Mouse (Mus musculus) neutrophil, adult 5-6 weeks (primary cell): ENCODE data around the gene Rlbp1. TPM values are rescaled to one million over a fixed set of nuclear protein-coding genes. Genes with fewer than 3 reads are reported as not detected.
A peak's percentile ranks its signal among the peaks of the same experiment; 100 is the strongest.

Source experiments
- ATAC-seq: fragments of 151-379, 151-347 bp; 2 replicates; pipeline ENCODE4 v1.8.0; 2017; ENCODE audit warnings: mild to moderate bottlenecking, moderate TSS enrichment; ENCODE audit not compliant: insufficient number of reproducible peaks, poor library complexity, low FRiP score, severe bottlenecking; ENCODE audit errors: extremely low read depth
- total RNA-seq: library from RNA; stranded (forward); fragments of 200-1000 nt; gene quantifications from 2 replicates; pipeline ENCODE4 v1.2.3, GENCODE M21; 2017

The Rlbp1 gene
- total RNA-seq, 1 experiment from 2014 or later, result not detected

DNA sequence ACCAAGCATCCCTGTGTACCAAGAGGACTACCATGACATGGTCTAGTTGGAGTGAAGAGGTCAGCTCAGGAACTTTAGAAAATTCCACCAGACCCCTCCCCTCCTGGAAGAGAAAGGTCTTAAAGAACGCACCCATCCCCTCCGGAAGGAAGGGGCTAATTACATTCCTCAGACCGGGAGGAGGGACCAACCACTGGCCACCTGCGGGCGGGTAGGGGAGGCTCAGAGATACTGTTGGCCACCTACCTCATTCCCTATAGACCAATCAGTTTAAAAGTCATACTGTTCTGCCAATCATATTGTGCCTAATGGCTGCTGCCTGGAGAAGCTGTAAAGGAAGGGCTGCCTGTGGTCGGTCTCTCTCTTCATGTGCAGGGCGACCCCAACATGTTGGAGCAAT is 1.1 kb upstream of the Rlbp1 start:
- ATAC-seq, result no peak

DNA sequence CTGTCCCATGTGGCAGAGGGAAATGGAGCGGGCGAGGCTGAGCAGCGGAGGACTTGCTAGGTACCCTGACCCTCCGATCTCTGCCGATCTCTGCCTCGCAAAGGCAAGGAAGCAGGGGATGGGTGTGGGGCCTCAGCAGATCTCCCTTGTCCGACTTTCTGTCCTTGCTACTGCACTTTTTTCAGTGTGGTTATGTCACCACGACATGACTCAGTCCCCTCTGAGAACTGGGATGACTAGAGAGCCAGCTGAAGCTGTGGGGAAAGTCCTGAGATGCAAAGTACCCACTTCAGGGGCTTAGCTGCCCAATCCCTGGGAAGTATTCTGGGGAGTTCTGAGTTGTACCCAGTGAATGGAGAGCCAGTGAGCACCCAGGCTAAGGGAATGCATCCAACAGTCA is 292 bp upstream of the Rlbp1 start:
- ATAC-seq, result no peak

DNA sequence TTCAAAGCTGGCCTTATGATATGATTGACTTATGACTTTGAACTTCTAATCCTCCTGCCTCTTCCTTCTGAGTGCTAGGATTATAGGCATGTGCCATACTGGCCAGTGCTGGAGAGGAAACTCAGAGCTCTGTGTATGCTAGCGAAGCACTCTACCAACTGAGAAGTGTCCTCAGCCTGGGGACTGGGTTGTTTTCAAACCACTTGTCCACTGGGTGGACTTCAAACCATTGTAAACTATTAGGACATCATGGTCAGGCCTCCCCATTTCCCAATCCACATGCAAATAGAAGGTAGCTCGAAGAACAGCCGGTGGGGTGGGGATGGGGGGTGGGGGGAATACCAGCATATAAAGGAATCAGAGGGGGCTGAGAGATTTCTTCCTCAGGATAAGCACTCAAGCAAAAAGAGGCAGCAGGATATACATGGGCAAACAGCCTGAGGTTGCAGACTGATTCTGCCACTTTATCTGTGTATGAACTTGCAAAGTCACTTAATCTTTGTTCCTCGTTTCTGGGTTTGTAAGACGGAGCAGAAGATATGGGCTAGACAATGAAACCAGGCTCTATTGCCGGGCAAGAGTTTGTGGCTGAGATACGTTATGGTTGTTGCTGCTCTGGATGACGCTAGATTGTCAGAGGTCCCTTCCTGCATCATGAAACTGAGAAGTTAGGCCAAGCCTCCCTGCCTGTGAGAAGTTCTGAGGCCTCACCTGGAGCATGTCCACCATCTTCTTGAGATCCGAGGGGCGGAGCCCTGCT is 10.2 kb downstream of the Rlbp1 start:
- ATAC-seq, result no peak

DNA sequence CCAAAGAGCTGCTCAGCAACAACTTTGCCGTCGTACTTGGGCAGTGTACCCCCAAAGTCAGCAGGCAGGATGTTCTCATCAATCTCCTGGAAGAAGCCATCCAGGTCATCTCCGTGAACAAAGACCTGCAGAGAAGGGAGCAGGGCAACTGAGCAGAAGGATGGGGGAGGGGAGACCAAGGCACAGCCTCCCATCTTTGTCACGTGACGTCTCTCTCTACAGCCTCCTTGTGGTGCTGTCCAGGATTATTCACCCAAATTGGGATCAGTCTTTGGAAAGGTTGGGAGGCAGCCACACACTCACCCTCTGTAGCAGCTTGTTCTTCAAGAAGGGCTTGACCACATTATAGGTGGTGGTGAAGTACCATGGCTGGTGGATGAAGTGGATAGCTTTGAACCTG is 11.3 kb downstream of the Rlbp1 start:
- no peak for ATAC-seq

DNA sequence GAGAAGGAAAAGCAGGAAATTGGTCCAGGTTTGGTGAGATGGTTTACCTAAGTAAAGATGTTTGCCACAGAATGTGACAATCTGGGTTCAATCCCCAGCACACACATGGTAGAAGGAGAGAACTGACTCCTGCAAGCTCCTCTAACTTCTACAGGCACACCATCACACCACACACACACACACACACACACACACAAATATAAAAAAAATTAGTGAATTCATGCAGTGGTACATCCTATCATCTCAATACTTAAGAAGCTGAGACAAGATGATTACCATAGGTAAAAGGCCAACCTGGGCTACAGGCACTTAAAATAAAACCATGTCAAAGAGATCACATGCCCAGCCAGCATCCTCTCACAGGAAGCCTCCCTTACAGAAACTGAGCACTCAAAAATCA is 12.8 kb downstream of the Rlbp1 start:
- no peak for ATAC-seq

DNA sequence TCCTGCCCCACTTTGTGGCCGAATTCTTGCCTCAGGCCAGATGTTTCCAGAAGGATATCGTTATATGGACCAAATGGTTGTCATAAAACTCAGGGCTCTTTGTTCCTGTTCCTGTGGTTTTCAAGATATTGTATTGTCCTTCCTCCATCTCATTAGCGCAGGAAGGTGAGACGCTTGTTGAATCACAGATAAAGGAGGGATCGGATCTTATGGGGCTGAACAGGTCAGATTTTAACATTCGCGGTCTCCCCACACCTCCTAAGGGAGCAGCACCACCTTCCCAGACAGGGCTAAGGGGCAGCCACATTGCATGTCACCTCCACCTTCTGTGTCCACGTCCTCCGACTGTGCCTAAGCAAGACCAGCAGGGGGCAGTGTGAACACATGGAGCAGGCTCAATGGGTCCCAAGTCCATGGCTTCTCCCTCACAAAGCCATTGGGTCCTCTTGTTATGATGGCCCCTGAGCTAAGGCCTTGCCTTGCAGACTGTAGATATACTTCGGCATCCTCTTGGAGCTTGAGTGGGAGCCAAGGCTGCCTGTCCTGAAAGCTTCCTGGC is 15.4 kb downstream of the Rlbp1 start:
- ATAC-seq, result peak; percentile 86

DNA sequence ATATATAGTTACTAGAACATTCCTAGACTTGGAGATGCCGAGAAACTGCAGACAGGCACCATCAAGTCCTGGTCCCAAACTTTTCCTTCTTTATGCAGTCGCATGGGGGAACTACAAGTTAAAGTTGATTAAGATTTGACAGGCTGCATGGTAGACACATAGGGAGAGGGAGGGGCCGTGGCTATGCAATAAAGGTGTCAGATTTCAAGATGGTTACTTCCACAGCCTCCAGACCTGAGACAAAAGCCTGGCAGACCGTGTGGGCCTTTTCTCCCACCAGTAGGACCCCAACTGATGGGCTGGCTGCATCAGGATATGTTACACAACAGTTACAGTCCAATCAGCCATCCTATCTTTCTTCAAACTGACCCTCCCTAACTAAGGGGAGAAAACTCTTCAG is 17.4 kb downstream of the Rlbp1 start:
- no peak for ATAC-seq

DNA sequence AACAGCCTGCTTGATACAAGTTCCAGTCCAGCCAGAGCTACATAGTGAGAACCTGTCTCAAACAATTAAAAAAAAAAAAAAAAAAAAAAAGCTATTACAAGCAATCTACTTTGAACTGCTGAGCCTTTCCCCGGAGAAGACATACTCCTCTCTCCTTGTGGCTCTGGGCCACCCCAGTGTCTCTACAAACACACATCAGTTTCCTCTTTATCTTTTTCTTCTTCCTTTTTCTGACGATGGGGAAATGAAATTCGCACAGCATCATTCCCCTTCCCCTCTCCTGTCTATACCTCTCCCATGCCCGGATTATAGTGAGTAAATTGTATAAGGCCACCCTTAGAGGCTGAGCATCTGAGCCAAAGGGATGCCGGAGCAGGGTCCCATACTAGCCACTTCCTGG is 18.2 kb downstream of the Rlbp1 start:
- ATAC-seq, result no peak

DNA sequence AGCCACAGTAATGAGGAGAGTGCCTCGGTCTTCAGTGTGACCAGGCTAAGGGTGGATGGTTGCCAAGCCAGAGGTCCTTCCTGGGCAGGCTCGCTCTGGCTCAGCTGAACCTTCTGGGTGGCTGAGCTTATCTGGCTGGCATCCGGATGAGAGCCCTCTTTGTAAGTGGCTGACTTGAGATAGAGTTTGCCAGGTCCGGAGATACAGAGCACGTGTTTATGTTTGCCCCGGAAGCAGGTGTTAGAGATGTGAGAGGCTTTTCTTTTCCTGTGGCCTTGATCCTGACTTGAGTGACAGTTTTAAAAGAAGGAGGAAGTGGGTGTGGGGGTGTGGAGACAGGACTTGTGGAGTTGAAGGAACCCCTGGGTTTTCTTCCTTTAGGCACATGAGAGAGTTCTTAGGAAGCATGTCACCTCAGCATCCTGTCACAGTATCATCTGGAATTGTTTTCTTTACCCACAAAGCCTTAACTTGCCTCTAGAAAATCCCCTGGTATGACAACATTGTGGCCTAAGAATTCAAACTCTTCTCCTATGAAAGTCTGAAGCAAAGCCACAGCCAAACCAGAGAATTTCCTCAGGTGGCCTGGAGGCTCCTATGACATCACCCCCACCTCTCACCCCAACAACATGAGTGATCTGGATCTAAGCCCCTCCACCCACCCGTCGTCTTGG is 23.3 kb downstream of the Rlbp1 start:
- ATAC-seq, result peak; percentile 34; the same call in 1 of the 2 replicates

DNA sequence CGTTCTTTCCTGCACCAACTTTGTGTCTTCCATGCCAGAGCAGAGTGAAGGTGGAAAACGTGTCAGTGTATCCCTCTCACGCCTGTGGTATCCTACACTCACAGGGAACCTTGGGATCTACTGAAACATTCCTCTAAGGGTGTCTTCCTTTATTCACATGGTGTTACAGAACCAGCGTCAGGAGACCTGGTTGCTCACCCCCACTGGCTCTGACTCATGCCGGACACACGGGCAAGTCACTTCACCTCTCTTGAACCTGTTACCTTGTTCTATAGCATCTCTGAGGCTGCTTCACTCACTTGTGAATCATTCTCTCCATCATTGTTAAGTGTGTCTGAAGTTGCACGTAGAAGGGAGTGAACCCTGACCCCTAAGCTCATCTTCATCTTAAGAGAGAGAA is 24.0 kb downstream of the Rlbp1 start:
- ATAC-seq, result no peak

DNA sequence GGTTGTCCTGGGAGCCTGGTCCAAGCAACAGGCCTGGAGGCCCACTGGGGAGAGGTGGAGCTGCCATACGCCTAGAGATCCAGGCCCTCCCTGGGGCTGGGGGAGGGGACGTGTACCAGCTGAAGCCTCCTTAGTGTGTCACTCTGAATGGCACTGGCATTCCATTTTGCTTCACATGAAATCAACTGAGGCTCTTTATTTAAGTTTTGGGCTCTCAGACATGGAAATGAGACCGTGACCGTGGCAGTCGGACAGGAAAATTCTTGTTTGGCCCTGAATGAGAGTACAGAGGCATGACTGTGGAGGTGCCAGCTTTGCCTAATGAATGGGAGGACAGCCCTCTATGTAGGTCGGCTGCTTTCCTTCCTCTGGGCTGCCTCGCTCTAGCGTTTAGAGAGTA is 24.6 kb downstream of the Rlbp1 start:
- no peak for ATAC-seq

DNA sequence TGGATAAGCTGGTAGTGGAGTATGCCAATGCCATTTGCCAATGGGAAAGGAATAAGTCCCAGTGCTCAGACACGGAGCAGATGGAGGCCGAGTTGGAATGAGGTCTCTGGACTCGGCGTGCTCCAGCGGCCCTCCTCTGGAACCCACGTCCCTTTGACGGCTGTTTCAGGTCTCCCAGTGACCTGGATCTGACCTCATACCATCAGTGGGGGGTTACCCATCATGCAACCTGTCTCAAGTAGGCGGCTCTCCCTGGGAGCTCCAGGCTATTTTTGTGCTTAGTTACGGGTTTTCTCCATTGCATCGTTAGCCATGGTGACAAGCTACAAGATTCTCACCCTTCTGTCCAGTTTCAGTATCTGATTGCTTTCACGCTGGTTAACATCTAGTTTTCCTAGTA is 26.8 kb downstream of the Rlbp1 start:
- ATAC-seq, result no peak

DNA sequence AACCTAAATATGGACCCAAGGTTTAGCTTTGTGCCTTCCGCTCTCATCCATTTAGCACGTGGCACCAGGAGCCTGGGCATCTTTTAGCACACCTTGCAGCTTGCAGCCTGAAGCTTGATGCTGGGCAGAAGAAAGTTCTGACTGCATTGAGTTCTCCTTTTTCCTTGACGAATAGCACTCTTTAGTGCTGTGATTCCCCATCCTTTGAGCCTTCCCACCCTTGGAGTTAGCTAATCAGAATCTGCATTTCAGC is 27.7 kb downstream of the Rlbp1 start:
- no peak for ATAC-seq

DNA sequence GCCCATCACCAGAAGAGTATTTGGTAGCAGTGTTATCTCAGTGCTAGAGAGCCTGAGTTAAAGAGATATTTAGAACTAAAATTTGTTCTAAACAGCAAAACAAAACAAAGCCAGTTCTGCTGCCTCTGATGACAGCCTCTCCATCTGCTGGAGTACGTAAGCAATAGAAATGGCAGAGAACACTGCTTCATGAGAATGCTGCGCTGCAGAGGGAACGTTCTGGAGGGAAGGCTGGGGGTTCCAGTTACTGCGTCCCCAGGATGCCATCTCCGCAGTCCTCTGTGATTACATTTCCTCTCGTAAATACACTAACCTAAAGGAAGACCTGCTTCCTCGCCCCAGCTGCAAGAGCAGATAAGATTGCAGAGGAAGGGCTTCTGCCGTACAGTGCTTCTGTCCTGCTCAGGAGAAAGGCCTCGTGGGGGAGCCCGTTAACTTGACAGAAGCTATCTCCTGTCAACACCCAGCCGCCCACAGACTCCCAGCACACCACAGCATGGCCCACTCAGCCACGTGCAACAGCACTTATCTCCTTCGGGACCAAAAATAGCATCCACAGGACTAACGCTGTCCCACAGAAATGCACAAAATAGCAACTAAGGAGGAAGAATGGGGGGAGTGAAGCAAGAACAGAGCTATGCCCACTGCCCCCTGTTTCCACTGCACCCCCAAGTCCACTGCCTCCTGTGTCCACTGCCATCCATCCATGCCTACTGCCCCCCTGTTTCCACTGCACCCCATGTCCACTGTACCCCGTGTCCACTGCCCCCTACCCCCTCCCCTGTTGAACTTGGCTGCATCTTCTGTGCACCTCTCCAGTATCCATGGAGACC is 28.3 kb downstream of the Rlbp1 start:
- no peak for ATAC-seq

DNA sequence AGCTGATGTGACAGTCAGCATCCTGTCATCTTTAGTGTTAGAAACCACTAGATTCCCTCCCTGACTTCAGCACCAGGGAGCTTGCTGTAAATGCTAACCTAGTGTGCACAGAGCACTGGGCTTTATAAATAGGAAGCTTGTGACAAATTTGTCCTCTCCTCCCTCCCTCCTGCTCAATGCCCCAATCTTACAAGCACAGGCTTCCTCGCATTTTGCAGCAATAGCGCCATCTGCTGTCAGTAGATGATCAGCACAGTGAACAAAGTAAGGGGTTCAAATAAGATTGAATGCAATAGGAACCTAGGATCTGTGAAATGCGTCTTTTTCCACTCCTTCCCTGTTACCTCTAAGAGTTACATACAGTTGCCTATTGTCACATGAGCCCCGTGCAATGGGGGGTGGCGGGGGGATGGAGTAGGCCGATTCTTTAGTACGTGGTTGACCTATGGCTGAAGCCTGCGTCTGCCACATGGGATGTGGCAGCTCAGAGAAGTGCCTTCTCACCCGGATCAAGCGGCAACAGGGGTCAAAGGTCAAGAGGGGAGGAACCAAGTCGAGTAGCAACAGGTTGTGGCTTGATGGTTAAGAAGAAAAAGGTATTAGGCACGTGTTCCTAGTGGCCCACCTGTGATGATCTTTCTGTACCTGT is 37.0 kb downstream of the Rlbp1 start:
- ATAC-seq, result peak; percentile 44

DNA sequence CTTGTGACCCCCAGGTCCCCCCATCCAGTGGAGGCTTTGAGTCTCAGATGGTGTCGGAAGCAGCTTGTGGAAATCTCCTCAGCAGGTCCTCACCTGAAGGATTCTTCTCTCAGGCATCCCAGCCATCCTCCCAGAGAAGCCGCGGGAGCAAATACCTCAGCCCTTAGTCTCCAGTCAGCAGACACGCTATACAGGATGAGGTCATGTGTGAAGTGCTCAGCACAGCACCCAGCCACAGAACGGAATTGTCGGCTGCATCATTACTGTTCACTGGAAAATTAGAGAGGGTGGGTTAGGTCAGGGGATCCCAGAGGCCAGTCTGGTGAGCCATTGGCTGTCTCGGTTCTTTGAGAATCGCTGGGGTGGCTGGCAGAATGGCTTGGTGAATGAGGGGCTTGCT is 38.0 kb downstream of the Rlbp1 start:
- ATAC-seq, result no peak

DNA sequence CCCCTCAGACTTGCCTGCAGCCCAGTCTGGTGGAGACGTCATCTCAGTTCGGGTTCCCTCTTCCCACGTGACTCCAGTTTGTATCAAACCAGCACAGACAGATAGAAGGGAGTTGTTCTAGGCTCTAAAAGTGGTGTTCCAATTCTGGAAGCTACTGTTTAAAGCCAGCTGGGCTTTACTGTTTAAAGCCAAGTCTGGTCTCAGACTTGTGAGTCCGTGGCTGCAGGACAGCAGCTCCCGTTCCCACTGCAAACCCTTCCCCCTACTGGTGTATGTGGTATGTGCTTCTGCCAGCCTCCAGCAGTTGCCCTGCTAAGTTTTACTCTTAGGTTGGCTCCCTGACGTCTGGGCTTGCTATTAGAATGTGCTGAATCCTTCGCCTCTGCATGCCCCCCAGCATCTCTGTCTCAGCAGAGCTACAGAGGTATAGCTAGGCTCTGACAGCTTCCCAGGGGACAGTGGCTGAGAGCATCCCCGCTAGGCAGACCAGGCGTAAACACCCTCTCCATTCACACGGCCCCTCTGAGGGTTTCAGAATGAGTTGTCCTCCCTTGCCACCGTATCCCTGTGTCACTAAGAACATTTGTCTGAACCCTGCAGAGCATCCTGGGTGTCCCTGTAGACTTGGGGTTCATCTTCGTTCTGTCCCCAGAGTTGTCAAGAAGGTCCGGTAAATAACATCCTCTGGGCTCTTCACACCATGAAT is 39.6 kb downstream of the Rlbp1 start:
- ATAC-seq, result no peak

DNA sequence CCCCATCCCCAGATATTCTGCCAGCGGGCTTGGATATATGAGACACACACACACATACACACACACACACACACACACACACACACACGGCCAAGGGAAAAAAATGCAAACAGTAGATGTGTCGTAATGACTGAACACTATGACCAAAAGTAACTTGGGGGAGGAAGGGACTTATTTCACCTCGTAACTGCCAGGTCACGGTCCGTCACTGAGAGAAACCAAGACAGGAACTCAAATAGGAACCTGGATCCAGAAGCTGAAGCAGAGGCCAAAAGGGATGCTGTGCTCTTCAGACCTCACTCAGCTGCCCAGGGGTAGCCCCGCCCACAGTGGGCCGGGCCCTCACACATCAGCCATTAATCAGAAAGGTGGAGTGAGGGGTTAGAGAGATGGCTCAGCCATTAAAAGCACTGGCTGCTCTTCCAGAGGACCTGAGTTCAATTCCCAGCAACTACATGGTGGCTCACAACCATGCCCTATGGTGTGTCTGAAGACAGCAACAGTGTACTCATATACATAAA is 40.2 kb downstream of the Rlbp1 start:
- peak; percentile 52; the same call in 1 of the 2 replicates for ATAC-seq

DNA sequence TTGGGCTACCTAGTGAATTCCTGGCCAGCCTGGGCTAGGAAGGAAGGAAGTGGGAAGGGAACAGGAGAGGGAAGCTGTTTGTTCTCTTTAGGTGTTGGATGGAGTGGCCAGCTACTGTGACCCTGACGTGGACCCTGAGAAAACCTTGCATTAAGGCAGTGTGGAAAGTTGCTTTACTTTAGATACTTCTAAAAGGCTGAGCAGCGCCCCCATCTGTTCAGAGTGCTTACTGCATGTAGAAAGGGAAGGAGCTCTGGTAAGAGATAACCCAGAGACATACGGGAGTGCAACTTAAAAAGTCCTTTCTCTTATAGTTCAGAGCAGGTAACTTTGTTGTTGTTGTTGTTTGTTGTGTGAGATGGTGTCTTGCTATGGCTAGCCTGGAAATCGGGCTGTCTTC is 40.9 kb downstream of the Rlbp1 start:
- ATAC-seq, result peak; percentile 44
